Mouse (Mus musculus): ENCODE results near the gene Bex6.
A peak's percentile ranks its signal among the peaks of the same experiment; 100 is the strongest.

Bex6 gene

GRCm38 (mm10) chr16:32179333-32179901 lies at the start of gene Bex6:
Bex6 (plus strand) TSS chr16:32179823.
- no peak for DNase-seq

GRCm38 (mm10) chr16:32130190-32130826 lies 49.3 kb upstream of the Bex6 start:
- no peak for DNase-seq

GRCm38 (mm10) chr16:32133148-32133547 lies 46.5 kb upstream of the Bex6 start:
- DNase-seq: no peak

GRCm38 (mm10) chr16:32135842-32136357 lies 43.7 kb upstream of the Bex6 start:
- DNase-seq: no peak

GRCm38 (mm10) chr16:32138954-32139353 lies 40.7 kb upstream of the Bex6 start:
- DNase-seq: no peak

- no peak for DNase-seq
Measured at GRCm38 (mm10) chr16:32143766-32144165, 35.9 kb upstream of the Bex6 start.

- DNase-seq: no peak
Measured at GRCm38 (mm10) chr16:32144592-32144991, 35.0 kb upstream of the Bex6 start.

- DNase-seq: peak; percentile 68
Measured at GRCm38 (mm10) chr16:32147589-32148207, 31.9 kb upstream of the Bex6 start.

GRCm38 (mm10) chr16:32153976-32154375 lies 25.6 kb upstream of the Bex6 start:
- DNase-seq: peak; percentile 23

GRCm38 (mm10) chr16:32154437-32154836 lies 25.2 kb upstream of the Bex6 start:
- peak; percentile 21 for DNase-seq

GRCm38 (mm10) chr16:32156719-32157118 lies 22.9 kb upstream of the Bex6 start:
- no peak for DNase-seq

- DNase-seq: no peak
Measured at GRCm38 (mm10) chr16:32157369-32157768, 22.3 kb upstream of the Bex6 start.

GRCm38 (mm10) chr16:32158966-32159365 lies 20.7 kb upstream of the Bex6 start:
- no peak for DNase-seq

- DNase-seq: no peak
Measured at GRCm38 (mm10) chr16:32160742-32161323, 18.8 kb upstream of the Bex6 start.

- no peak for DNase-seq
Measured at GRCm38 (mm10) chr16:32163392-32163791, 16.2 kb upstream of the Bex6 start.

GRCm38 (mm10) chr16:32163891-32164290 lies 15.7 kb upstream of the Bex6 start:
- no peak for DNase-seq

GRCm38 (mm10) chr16:32164396-32165027 lies 15.1 kb upstream of the Bex6 start:
- DNase-seq: no peak

GRCm38 (mm10) chr16:32165281-32165821 lies 14.3 kb upstream of the Bex6 start, which contains the start of gene Nrros:
Nrros (minus strand) TSS chr16:32165594.
- DNase-seq: peak; percentile 59

GRCm38 (mm10) chr16:32167819-32168545 lies 11.6 kb upstream of the Bex6 start:
- no peak for DNase-seq

GRCm38 (mm10) chr16:32171031-32171731 lies 8.4 kb upstream of the Bex6 start:
- DNase-seq: no peak

- no peak for DNase-seq
Measured at GRCm38 (mm10) chr16:32173401-32173800, 6.2 kb upstream of the Bex6 start.
